Mouse (Mus musculus) CH12.LX (cell line): ENCODE results near the gene Arl9. TPM values are rescaled to one million over a fixed set of nuclear protein-coding genes. Genes with fewer than 3 reads are reported as not detected.
"Not testable (repeated sequence)": the region's sequence is repeated elsewhere in the genome, so short reads cannot be mapped to it uniquely, and the experiment has no call there.

Experiments used
- DNase-seq: peaks from one replicate; pipeline ENCODE4 v3.0.0-alpha.2; 2013; ENCODE audit errors: extremely low read depth
- H3K27ac ChIP-seq: 2 replicates; pipeline ENCODE4 v1.5.1; 2012; ENCODE audit warnings: low read depth, mild to moderate bottlenecking, control low read depth, moderate library complexity; ENCODE audit not compliant: insufficient read depth
- H3K27me3 ChIP-seq: replicated peaks from 2 replicates; pipeline ENCODE3; 2012; ENCODE audit warnings: inconsistent platforms
- H3K36me3 ChIP-seq, 2 experiments: replicated peaks in 1 of 2; 2 replicates each; pipeline versions ENCODE3 to v1.6.1; 2012; ENCODE audit warnings: inconsistent platforms in 1 of 2, low read length in 1 of 2, mild to moderate bottlenecking in 1 of 2, mixed read lengths in 1 of 2, moderate library complexity in 1 of 2; ENCODE audit not compliant: control insufficient read depth in 1 of 2, insufficient read depth in 1 of 2
- H3K4me1 ChIP-seq, 2 experiments: 2 replicates each; pipeline ENCODE4 v1.6.1; 2012; ENCODE audit warnings: inconsistent platforms in 1 of 2, moderate library complexity in 1 of 2; ENCODE audit not compliant: insufficient read depth in 2 of 2, control insufficient read depth in 1 of 2
- H3K4me2 ChIP-seq: 2 replicates; pipeline ENCODE4 v1.6.1; 2012; ENCODE audit warnings: low read depth, mild to moderate bottlenecking, control low read depth; ENCODE audit not compliant: poor library complexity, insufficient read depth, severe bottlenecking
- H3K4me3 ChIP-seq, 3 experiments: fragments of 150-350 bp in 1 of 3; sonication (generic) in 1 of 3; replicated peaks in 1 of 3; 2 replicates each; pipeline versions ENCODE3 to v1.5.1; 2011 to 2012; ENCODE audit warnings: low read depth in 2 of 3, low read length in 2 of 3, mild to moderate bottlenecking in 2 of 3, moderate library complexity in 2 of 3, control low read depth in 1 of 3, improper control_type of control experiment in 1 of 3, inconsistent platforms in 1 of 3, mixed read lengths in 1 of 3; ENCODE audit not compliant: poor library complexity in 1 of 3
- H3K79me2 ChIP-seq: replicated peaks from 2 replicates; pipeline ENCODE4 v1.6.1; 2012; ENCODE audit warnings: mild to moderate bottlenecking, moderate library complexity; ENCODE audit not compliant: control insufficient read depth, poor library complexity, insufficient read depth, severe bottlenecking; ENCODE audit errors: extremely low read depth
- H3K9ac ChIP-seq: 2 replicates; pipeline ENCODE4 v1.6.1; 2012; ENCODE audit warnings: low read depth, mild to moderate bottlenecking, control low read depth, moderate library complexity; ENCODE audit not compliant: insufficient read depth
- H3K9me3 ChIP-seq: replicated peaks from 2 replicates; pipeline ENCODE3; 2012; ENCODE audit warnings: low read length, inconsistent platforms, mixed read lengths
- BHLHE40 ChIP-seq: IDR thresholded peaks from 2 replicates; pipeline ENCODE4 v1.6.1; 2011; ENCODE audit warnings: mild to moderate bottlenecking, low read depth, low read length, improper control_type of control experiment
- CHD1 ChIP-seq: IDR thresholded peaks from 2 replicates; pipeline ENCODE4 v1.6.1; 2012; ENCODE audit warnings: low read depth, low read length, improper control_type of control experiment, inconsistent platforms
- CHD2 ChIP-seq: IDR thresholded peaks from 2 replicates; pipeline ENCODE4 v1.6.1; 2011; ENCODE audit warnings: low read length, improper control_type of control experiment
- CTCF ChIP-seq, 2 experiments: IDR thresholded peaks in 1 of 2; conservative IDR thresholded peaks in 1 of 2; 2 replicates each; pipeline ENCODE4 v1.5.1; 2011 to 2012; ENCODE audit warnings: low read depth in 2 of 2, low read length in 2 of 2, improper control_type of control experiment in 1 of 2, inconsistent platforms in 1 of 2, mild to moderate bottlenecking in 1 of 2, moderate library complexity in 1 of 2
- ELF1 ChIP-seq: IDR thresholded peaks from 2 replicates; pipeline ENCODE4 v1.6.1; 2014; ENCODE audit warnings: low read depth, mild to moderate bottlenecking, inconsistent platforms, low read length, improper control_type of control experiment
- EP300 ChIP-seq: IDR thresholded peaks from 2 replicates; pipeline ENCODE4 v1.6.1; 2011; ENCODE audit warnings: low read length, improper control_type of control experiment
- ETS1 ChIP-seq: conservative IDR thresholded peaks from 2 replicates; pipeline ENCODE4 v1.6.1; 2012; ENCODE audit warnings: low read depth, mild to moderate bottlenecking, inconsistent platforms, low read length, improper control_type of control experiment, moderate library complexity
- GABPA ChIP-seq: IDR thresholded peaks from 2 replicates; pipeline ENCODE4 v1.6.1; 2012; ENCODE audit warnings: low read depth, low read length, improper control_type of control experiment, inconsistent platforms; ENCODE audit not compliant: insufficient replicate concordance
- HCFC1 ChIP-seq: IDR thresholded peaks from 2 replicates; pipeline ENCODE4 v1.6.1; 2012; ENCODE audit warnings: low read depth, mild to moderate bottlenecking, inconsistent platforms, low read length, improper control_type of control experiment
- IRF4 ChIP-seq: IDR thresholded peaks from 2 replicates; pipeline ENCODE4 v1.6.1; 2014; ENCODE audit warnings: low read depth, mild to moderate bottlenecking, inconsistent platforms, low read length, improper control_type of control experiment
- JUN ChIP-seq: IDR thresholded peaks from 2 replicates; pipeline ENCODE4 v1.6.1; 2011; ENCODE audit warnings: low read depth, mild to moderate bottlenecking, low read length, improper control_type of control experiment, moderate library complexity; ENCODE audit not compliant: insufficient read depth
- JUND ChIP-seq: conservative IDR thresholded peaks from 2 replicates; pipeline ENCODE4 v1.6.1; 2011; ENCODE audit warnings: low read depth, low read length, improper control_type of control experiment
- KAT2A ChIP-seq: IDR thresholded peaks from 2 replicates; pipeline ENCODE4 v1.6.1; 2012; ENCODE audit warnings: low read length, improper control_type of control experiment, inconsistent platforms; ENCODE audit not compliant: insufficient replicate concordance
- MAX ChIP-seq: IDR thresholded peaks from 2 replicates; pipeline ENCODE4 v1.6.1; 2011; ENCODE audit warnings: low read length, improper control_type of control experiment
- MAZ ChIP-seq: IDR thresholded peaks from 2 replicates; pipeline ENCODE4 v1.6.1; 2012; ENCODE audit warnings: low read depth, mild to moderate bottlenecking, inconsistent platforms, low read length, improper control_type of control experiment, moderate library complexity
- MEF2A ChIP-seq: IDR thresholded peaks from 2 replicates; pipeline ENCODE4 v1.6.1; 2014; ENCODE audit warnings: low read depth, mild to moderate bottlenecking, inconsistent platforms, low read length, improper control_type of control experiment, borderline replicate concordance
- MXI1 ChIP-seq: IDR thresholded peaks from 2 replicates; pipeline ENCODE4 v1.6.1; 2011; ENCODE audit warnings: mild to moderate bottlenecking, low read depth, low read length, improper control_type of control experiment
- MYC ChIP-seq: IDR thresholded peaks from 2 replicates; pipeline ENCODE4 v1.6.1; 2011; ENCODE audit warnings: low read depth, mild to moderate bottlenecking, improper control_type of control experiment, low read length
- NELFE ChIP-seq: IDR thresholded peaks from 2 replicates; pipeline ENCODE4 v1.6.1; 2011; ENCODE audit warnings: low read depth, low read length, improper control_type of control experiment
- POLR2A ChIP-seq: IDR thresholded peaks from 2 replicates; pipeline ENCODE4 v1.6.1; 2011; ENCODE audit warnings: low read depth, mild to moderate bottlenecking, improper control_type of control experiment, low read length
- RAD21 ChIP-seq: IDR thresholded peaks from 2 replicates; pipeline ENCODE4 v1.6.1; 2011; ENCODE audit warnings: low read depth, mild to moderate bottlenecking, low read length, improper control_type of control experiment, moderate library complexity
- RCOR1 ChIP-seq: conservative IDR thresholded peaks from 2 replicates; pipeline ENCODE4 v1.6.1; 2012; ENCODE audit warnings: low read depth, mild to moderate bottlenecking, inconsistent platforms, low read length, improper control_type of control experiment
- SMC3 ChIP-seq: IDR thresholded peaks from 2 replicates; pipeline ENCODE4 v1.6.1; 2011; ENCODE audit warnings: low read depth, low read length, improper control_type of control experiment
- TBP ChIP-seq: conservative IDR thresholded peaks from 2 replicates; pipeline ENCODE4 v1.6.1; 2011; ENCODE audit warnings: low read depth, low read length, improper control_type of control experiment
- TCF12 ChIP-seq: IDR thresholded peaks from 2 replicates; pipeline ENCODE4 v1.6.1; 2014; ENCODE audit warnings: low read depth, mild to moderate bottlenecking, inconsistent platforms, low read length, improper control_type of control experiment
- USF1 ChIP-seq: IDR thresholded peaks from 2 replicates; pipeline ENCODE4 v1.6.1; 2014; ENCODE audit warnings: low read depth, mild to moderate bottlenecking, inconsistent platforms, low read length, improper control_type of control experiment
- ZC3H11A ChIP-seq: IDR thresholded peaks from 2 replicates; pipeline ENCODE4 v1.6.1; 2012; ENCODE audit warnings: low read depth, mild to moderate bottlenecking, inconsistent platforms, low read length, improper control_type of control experiment
- ZKSCAN1 ChIP-seq: IDR thresholded peaks from 2 replicates; pipeline ENCODE4 v1.6.1; 2012; ENCODE audit warnings: low read depth, inconsistent platforms, low read length, improper control_type of control experiment, borderline replicate concordance
- ZMIZ1 ChIP-seq: IDR thresholded peaks from 2 replicates; pipeline ENCODE4 v1.6.1; 2012; ENCODE audit warnings: low read depth, mild to moderate bottlenecking, inconsistent platforms, low read length, improper control_type of control experiment
- dilution Hi-C: fragments of 300-500 bp; cut with MboI; formaldehyde crosslinking; loops from 2 replicates; pipeline ENCODE4 v1.14.3; 2020; ENCODE audit warnings: low sequenced_read_pairs; ENCODE audit not compliant: extremely low pct_unique_long_range_greater_than_20kb, extremely low pct_ligation_motif_present
- in situ Hi-C: fragments of 300-500 bp; cut with MboI; formaldehyde crosslinking; loops from 3 replicates; pipeline ENCODE4 v1.14.3; 2019; ENCODE audit warnings: low sequenced_read_pairs, low pct_ligation_motif_present, low pct_unique_long_range_greater_than_20kb, mixed read lengths
- polyA plus RNA-seq: library from polyadenylated mRNA; unstranded; fragments of >175 nt; gene quantifications from 2 replicates; pipeline ENCODE4 v1.2.1, GENCODE M21; 2012; ENCODE audit warnings: low read depth; ENCODE audit not compliant: insufficient read length
- total RNA-seq, 2 experiments: library from RNA; depleted of rRNA; stranded (reverse); fragments of 300-350 nt in 1 of 2; fragments of >200 nt in 1 of 2; gene quantifications; 2 replicates each; pipeline ENCODE4 v1.2.3; 2012 to 2014

Arl9 gene
- total and polyA plus RNA-seq, 3 experiments = 0.38 to 2.6 (median 1.4) TPM

DNA sequence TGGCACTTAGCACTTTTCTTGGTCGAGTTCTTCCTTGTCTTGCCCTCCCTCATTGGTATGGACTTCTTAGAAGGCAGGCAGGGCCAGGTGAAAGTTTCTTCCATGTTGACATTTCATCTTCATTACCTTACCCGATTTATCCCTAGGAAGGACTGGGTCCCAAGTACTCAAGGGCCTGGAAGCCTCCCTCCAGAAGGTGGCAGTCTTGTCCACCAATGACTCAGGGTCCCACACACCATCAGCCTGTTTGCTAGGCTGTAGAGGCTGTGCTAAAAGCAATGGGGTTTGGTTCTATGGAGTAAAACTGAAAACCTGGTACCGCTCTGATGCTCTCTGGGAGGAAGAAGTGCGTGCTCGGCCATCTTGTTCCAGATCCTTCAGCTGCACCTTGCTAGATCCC lies 25.9 kb downstream of the Arl9 start:
- H3K27me3 ChIP-seq = no peaks in the 10 kb centered on the region
- H3K4me2 ChIP-seq = peak overlapping the region; percentile 51
- in situ Hi-C loops = no loop called here
- H3K36me3 ChIP-seq = no peaks in the 10 kb centered on the region
- DNase-seq = peak; percentile 66
- H3K9me3 ChIP-seq = no peaks in the 10 kb centered on the region
- H3K9ac ChIP-seq = no peak overlapping the region; the same call in 1 of the 2 replicates
- dilution Hi-C loops = no loop called here
- no peaks in the 10 kb centered on the region for H3K79me2 ChIP-seq
- H3K27ac ChIP-seq = no peak overlapping the region
- H3K4me1 ChIP-seq = peaks cover 2% of the 10 kb centered on the region in 2 experiments; a peak in 3 of 4 replicates
- peak overlapping the region in 2 of 3 experiments; percentile 8 to 42 for H3K4me3 ChIP-seq
- TF ChIP-seq ZKSCAN1 = no peak
- TF ChIP-seq MAX = no peak
- no peak for TF ChIP-seq CHD1
- TF ChIP-seq MEF2A = peak; percentile 36; the same call in 1 of the 2 replicates
- no peak for TF ChIP-seq TBP
- TF ChIP-seq CHD2 = no peak
- TF ChIP-seq POLR2A = no peak
- no peak for TF ChIP-seq GABPA
- no peak for TF ChIP-seq BHLHE40
- no peak for TF ChIP-seq ZMIZ1
- TF ChIP-seq ETS1 = no peak
- no peak for TF ChIP-seq KAT2A
- no peak for TF ChIP-seq USF1
- peak; percentile 44 to 91; a peak in 3 of 4 replicates for TF ChIP-seq CTCF (conservative IDR thresholded peaks at IDR 0.05 in 1 of 2, IDR thresholded peaks at IDR 0.05 in 1 of 2; ENCODE audit: low read depth in 2 of 2, low read length in 2 of 2)
- no peak for TF ChIP-seq MXI1
- TF ChIP-seq ZC3H11A = peak; percentile 73
- TF ChIP-seq SMC3 = peak; percentile 89
- no peak for TF ChIP-seq NELFE
- peak; percentile 87 for TF ChIP-seq RAD21
- TF ChIP-seq MYC = 0 out of 2 replicates have a peak, but pooled peaks have one; percentile 28
- no peak for TF ChIP-seq RCOR1
- no peak for TF ChIP-seq MAZ
- TF ChIP-seq ELF1 = no peak
- peak; percentile 54; the same call in 1 of the 2 replicates for TF ChIP-seq IRF4
- no peak for TF ChIP-seq HCFC1
- no peak for TF ChIP-seq JUND
- no peak for TF ChIP-seq EP300
- TF ChIP-seq JUN = no peak
- TF ChIP-seq TCF12 = 0 out of 2 replicates have a peak, but pooled peaks have one; percentile 21
- TF ChIP-seq, all 38 proteins: peak for 8

DNA sequence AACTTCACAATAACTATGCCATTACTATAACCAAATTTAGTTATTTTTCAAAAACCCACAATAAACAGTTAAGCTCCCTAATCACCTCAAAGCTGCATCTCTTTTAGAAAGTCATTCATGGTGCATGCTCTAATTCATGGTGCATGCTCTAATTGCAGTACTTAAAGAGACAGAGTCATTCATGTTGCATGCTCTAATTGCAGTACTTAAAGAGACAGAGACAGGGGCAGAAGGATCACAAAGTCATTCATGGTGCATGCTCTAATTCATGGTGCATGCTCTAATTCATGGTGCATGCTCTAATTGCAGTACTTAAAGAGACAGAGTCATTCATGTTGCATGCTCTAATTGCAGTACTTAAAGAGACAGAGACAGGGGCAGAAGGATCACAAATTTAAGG lies 31.2 kb downstream of the Arl9 start:
- H3K27ac ChIP-seq, H3K4me2 ChIP-seq, dilution Hi-C loops, H3K79me2 ChIP-seq, H3K4me3 ChIP-seq, H3K36me3 ChIP-seq, in situ Hi-C loops, DNase-seq, H3K9ac ChIP-seq, H3K4me1 ChIP-seq, H3K9me3 ChIP-seq, H3K27me3 ChIP-seq: not testable (repeated sequence)
